Mouse (Mus musculus) heart, postnatal 10 days (tissue): ENCODE measurements at regions not wholly inside any gene's neighbourhood (a gene's known extent, or its start where the extent isn't known, plus 50 kb on each side); places are given as distances from the start of the nearest gene placed in this dataset.
A peak's percentile ranks its signal among the peaks of the same experiment; 100 is the strongest.
"Not testable (repeated sequence)": the region's sequence is repeated elsewhere in the genome, so short reads cannot be mapped to it uniquely, and the experiment has no call there.

ENCODE experiments used
- DNase-seq, 2 experiments: peaks; one replicate each; pipeline ENCODE4 v3.0.0; 2021
- intact Hi-C: fragments of 180-260 bp; cut with DNase I; formaldehyde crosslinking; loops from one replicate; pipeline ENCODE4 v1.15.1; 2025

DNA sequence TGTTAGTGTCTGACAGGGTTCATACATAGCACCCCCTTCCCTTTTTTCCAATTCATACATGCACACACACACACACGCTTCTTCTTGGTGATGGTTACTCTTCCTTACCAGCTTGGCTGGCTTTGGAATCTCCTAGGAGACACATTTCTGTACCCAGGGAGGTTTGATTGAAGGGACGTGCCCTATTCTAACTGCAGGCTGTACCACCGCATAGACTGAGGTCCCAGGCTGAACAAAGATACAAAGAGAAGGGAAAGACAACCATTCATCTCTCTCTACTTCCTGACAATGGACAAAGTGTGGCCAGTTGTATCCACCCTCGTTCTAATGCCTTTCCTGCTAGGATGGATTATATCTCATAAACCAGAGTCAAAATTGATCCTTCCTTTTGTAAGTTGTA lies 100.0 kb downstream of the Raet1d start:
- DNase-seq, intact Hi-C loops: not testable (repeated sequence)

DNA sequence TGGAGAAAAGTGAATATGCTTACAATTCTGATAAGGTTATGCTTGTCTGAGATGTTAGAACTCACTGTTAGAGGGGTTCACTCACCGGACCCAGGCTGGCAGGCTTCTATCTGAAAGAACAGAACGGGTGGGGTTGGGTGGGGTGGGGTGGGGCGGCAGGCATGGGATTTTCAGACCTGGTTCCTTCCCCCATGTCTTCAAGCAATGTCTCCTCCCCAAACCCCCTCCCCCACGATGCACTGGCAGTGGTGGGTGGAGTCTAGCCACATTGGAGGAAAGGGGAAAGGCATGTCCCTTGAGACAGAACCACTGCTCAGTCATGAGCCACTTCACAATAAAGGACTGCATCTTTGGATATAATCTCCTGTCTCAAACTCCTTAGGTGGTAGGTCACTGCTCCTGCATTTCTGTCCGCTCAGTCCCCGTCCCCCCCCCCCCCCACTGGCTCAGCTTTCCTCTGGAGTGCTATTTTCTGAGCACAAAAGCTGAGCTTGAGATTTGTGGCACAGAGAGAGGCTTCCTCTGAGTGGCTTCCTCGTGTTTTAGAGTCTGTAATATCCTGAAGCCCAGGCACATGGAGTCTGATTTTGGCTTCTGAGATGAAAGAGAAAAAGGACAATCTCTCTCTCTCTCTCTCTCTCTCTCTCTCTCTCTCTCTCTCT lies 100.6 kb downstream of the Raet1d start:
- intact Hi-C loops = not testable (repeated sequence)

DNA sequence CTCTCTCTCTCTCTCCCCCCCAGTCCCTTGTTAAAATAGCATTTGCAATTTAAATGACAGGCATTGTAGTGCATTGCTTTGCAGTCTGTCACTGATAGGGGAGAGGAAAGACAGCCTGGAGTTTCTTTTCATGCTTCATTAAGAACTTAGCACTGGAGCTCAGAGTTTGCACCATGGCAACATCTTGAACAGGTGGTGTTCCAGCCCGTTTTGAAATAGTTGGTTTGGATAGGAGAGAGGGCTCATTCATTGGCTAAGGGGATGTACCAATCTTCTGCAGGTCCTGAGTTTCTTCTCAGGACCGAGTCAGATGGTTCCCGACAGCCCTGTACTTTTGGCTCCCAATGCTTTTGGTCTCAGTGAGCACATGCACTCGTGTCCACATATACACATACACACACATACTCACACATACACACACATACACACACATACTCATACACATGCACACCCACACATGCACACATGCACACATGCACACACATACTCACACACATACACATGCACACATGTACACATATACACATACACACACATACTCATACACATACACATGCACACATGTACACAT lies 101.2 kb downstream of the Raet1d start:
- intact Hi-C loops, DNase-seq: not testable (repeated sequence)

More for the DNA sequence above, 100.6 kb downstream of the Raet1d start:
- not testable (repeated sequence) for DNase-seq

DNA sequence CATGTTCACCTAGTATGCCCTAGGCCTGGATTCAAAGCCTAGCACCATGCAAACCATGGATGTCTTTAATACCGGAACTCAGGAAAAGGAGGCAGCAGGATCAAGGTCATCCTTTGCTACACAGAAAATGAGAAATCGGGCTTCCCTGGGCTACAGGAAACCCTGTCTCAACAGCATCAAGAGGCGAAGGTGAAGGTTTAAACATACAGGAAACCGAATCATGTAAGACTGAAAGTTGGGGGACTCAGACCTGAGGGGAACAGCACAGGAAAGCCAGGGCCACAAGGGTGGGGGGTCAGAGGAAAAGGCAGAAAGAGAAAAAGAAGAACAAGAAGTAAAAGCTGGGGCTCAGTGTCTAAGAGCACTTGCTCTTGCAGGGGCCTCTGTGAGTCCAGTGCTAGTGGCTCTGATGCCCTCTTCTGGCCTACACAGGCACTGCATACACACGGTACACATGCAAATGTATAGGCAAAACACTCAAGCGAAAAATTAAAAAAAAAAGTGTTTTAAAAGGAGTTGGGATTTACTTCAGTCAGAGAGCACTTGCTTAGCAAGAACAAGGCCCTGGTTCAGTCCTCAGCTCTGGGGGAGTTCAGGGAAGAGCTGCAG lies 111.5 kb downstream of the Raet1d start:
- peak in 1 of 2 experiments; percentile 7 for DNase-seq
- intact Hi-C loops = loop anchor here (10.0 kb wide), 1 partner anchor 303 kb away; no protein-coding TSS in a partner anchor

DNA sequence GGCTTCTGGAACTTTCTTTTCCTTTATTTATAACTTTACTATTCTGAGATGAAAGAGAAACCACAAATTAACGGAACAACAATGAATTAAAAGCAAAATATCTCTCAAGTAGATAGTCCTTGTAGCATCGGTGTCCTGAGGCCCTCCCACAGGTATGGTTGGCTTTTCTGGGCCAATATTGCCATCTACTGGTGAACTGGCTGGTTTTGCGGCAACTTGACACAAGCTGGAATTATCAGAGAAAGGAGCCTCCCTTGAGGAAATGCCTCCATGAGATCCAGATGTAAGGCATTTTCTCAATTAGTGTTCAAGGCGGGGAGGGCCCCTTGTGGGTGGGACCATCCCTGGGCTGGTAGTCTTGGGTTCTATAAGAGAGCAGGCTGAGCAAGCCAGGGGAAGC lies 119.5 kb downstream of the Raet1d start:
- intact Hi-C loops = loop anchor here (1.0 to 10.0 kb wide), 4 partner anchors 98 to 446 kb away; partner anchors contain the start of gene E030030I06Rik
- peak; percentile 35 to 56 for DNase-seq

DNA sequence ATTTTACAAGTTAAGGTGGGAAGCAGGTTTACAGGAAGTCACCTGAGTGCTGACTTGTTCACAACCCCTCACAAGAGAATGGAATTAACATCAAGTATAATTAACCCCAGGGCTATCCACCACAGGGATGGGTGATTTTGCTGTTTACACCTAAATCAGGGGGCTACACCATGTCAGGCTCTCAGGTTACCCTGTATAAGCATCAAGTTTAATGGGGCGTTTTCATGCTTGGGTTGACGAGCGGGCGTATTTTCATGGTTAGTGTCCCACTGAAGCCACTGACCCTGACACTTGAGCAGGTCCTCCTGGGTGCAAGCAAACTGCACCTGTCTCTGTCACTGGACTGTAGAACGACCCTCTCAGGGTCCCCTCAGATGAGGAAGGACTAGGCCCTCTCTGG lies 126.7 kb downstream of the Raet1d start:
- not testable (repeated sequence) for DNase-seq

DNA sequence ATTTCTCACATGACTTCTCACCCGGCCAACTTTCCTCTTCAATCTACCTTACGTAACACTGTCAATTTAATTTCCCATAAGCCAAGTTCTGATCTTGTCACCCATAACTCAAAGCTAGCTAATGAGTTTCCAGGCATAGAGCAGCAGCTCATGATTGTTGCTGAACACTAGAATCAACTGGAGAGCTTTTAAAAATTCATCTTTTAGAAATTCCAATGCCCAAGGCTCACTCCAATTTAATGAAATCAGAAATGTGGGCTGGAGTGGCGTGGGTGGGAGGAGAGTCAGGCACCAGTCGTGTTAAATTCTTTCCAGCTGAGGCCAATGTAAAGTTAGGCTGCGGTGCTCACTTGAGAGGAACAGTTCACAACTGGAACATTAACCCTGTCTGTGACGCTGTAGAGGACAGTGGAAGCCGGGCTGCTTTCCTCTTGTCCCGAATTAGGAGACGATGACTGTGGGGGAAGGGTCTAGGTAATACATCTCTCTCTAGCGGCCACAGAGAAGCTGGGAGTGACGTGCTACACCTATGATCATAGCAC lies 131.5 kb downstream of the Raet1d start:
- DNase-seq, intact Hi-C loops: not testable (repeated sequence)

More for the DNA sequence above, 126.7 kb downstream of the Raet1d start:
- intact Hi-C loops = loop anchor here (10.0 kb wide), 1 partner anchor 342 kb away; the partner anchor contains the start of gene E030030I06Rik

DNA sequence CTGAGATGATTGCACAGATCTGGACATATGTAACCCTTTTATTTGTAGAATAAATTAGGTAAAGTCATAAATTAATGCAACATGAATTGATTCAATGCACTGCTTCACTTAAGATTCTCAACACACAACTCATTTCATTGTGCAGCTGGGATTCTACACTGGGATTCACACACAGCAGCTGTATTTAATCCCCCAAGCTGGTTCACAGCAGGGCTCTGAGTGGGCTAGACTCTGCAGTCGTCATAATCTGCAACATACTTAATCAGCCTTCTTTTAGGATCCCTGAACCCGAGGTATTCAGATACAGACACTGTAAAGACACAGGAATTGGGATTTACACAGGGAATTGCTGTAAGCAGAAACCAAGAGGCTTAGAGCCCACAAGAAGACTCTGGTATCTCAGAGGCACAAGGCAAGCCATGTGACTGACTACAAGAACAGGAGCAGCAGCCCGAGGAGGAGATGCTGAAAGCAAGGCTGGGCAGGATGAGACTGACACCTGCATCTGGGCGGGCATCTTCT lies 135.7 kb downstream of the Raet1d start:
- intact Hi-C loops = no loop called here
- no peak for DNase-seq
